Mouse (Mus musculus) megakaryocyte, embryonic 14.5 days (primary cell): Measurements from ENCODE around the gene Hist1h3h. TPM values are rescaled to one million over a fixed set of nuclear protein-coding genes. Genes with fewer than 3 reads are reported as not detected.
"Not testable (repeated sequence)": the region's sequence is repeated elsewhere in the genome, so short reads cannot be mapped to it uniquely, and the experiment has no call there.

Experiments used
- H3K27me3 ChIP-seq: replicated peaks from 2 replicates; pipeline ENCODE3; 2012; ENCODE audit warnings: inconsistent platforms
- H3K36me3 ChIP-seq: replicated peaks from 2 replicates; pipeline ENCODE3; 2012; ENCODE audit warnings: low read length, inconsistent platforms, mixed read lengths
- H3K4me1 ChIP-seq: 2 replicates; pipeline ENCODE4 v1.6.1; 2012; ENCODE audit warnings: inconsistent platforms
- H3K4me3 ChIP-seq: replicated peaks from 2 replicates; pipeline ENCODE3; 2012; ENCODE audit warnings: moderate library complexity, mild to moderate bottlenecking, inconsistent platforms
- H3K9me3 ChIP-seq: 2 replicates; pipeline ENCODE4 v1.6.1; 2012; ENCODE audit warnings: inconsistent platforms
- FLI1 ChIP-seq: IDR thresholded peaks from 2 replicates; pipeline ENCODE4 v1.6.1; 2012; ENCODE audit warnings: low read length, inconsistent platforms, mixed read lengths
- GATA1 ChIP-seq: IDR thresholded peaks from 3 replicates; pipeline ENCODE4 v1.6.1; 2012; ENCODE audit warnings: mixed read lengths, low read length, inconsistent platforms, borderline replicate concordance
- polyA plus RNA-seq: library from polyadenylated mRNA; stranded (reverse); fragments of >175 nt; gene quantifications from 2 replicates; pipeline ENCODE4 v1.2.3, GENCODE M21; 2012; ENCODE audit warnings: low replicate concordance; ENCODE audit not compliant: insufficient read depth

Gene Hist1h3h
- 72.9 and 147 TPM in 2 replicates for polyA plus RNA-seq

DNA sequence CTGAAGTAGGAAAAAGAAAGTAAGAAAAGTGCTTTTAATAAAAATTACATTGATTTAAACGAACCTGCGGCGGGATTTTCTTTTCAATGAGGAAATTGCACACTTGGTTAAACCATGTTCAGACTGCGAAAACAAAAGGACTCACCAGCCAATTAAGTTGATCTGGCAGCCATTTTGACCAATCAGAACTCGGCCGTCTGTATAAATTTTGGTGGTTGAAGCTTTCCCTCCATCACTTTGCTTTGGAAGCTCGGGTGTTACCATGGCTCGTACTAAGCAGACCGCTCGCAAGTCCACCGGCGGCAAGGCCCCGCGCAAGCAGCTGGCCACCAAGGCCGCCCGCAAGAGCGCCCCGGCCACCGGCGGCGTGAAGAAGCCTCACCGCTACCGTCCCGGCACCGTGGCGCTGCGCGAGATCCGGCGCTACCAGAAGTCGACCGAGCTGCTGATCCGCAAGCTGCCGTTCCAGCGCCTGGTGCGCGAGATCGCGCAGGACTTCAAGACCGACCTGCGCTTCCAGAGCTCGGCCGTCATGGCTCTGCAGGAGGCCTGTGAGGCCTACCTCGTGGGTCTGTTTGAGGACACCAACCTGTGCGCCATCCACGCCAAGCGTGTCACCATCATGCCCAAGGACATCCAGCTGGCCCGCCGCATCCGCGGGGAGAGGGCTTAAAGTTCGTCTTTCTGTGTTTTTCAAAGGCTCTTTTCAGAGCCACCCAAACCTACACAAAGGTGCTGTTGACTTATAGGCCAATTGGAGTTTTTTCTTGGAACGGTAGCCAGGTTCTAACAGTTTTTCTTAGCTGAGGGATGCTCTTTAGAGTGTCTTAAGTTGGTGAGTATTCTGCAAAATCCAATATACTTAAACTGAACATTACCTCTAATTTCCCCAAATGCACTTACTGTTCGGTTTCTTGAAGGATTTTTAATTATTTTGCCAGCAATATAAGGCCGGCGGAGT lies at the start of gene Hist1h3h:
Gene Hist1h3h (plus strand): TSS at position 263 of the 961 bp plus-strand sequence.
- peaks cover 60% of the 10 kb centered on the region for H3K4me1 ChIP-seq
- not testable (repeated sequence) for H3K27me3 ChIP-seq, H3K36me3 ChIP-seq, H3K9me3 ChIP-seq
- peak within 1 kb of the TSS; percentile 89 for H3K4me3 ChIP-seq

- Histone ChIP-seq H3K27me3 (no peaks in the 10 kb centered on the region), H3K36me3 (no peaks in the 10 kb centered on the region), H3K4me1 (no peaks in the 10 kb centered on the region), H3K9me3 (no peaks in the 10 kb centered on the region), H3K4me3 (no peak within 1 kb of the TSS)
- TF ChIP-seq FLI1 (no peak), GATA1 (no peak)
These were observed 40.2 kb upstream of the Hist1h3h start, which contains the start of gene Olfr1360 for GRCm38 (mm10) chr13:21677305-21677704. TSS of gene Olfr1360 (minus strand) at chr13:21677405.

DNA sequence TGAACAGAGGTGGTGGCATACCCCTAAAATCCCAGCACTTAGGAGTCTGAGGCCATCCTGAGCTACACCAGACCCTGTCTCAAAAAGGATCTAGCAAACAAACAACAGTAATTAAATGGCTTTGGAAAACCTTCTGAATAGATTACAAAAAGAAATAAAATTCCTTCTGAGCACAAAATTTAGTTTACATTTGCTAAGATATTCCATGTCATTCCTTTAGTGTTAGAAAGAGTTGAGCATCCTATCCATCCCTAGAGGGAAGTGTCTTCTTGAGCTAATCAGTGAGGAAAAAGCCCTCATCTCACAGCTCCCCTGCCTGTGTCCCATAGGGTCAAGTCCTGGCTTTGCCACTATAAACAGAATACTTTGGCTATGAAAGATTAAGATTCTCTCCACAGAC lies 19.6 kb upstream of the Hist1h3h start, which contains the start of gene Olfr1359:
Gene Olfr1359 (plus strand): TSS at position 301 of the 400 bp plus-strand sequence.
- no peak for TF ChIP-seq FLI1
- TF ChIP-seq GATA1: no peak
- Histone ChIP-seq H3K9me3 (no peaks in the 10 kb centered on the region), H3K4me3 (no peak within 1 kb of the TSS), H3K36me3 (no peaks in the 10 kb centered on the region), H3K4me1 (peaks cover 12% of the 10 kb centered on the region), H3K27me3 (peaks cover 6% of the 10 kb centered on the region)

GRCm38 (mm10) chr13:21706669-21707068 lies 10.8 kb upstream of the Hist1h3h start:
- no peaks in the 10 kb centered on the region for H3K36me3 ChIP-seq
- no peak overlapping the region for H3K4me3 ChIP-seq
- no peak for TF ChIP-seq FLI1
- no peak for TF ChIP-seq GATA1

GRCm38 (mm10) chr13:21710031-21710711 lies 7.3 kb upstream of the Hist1h3h start:
- peaks cover 2% of the 10 kb centered on the region for H3K27me3 ChIP-seq
- H3K4me1 ChIP-seq: peaks cover 19% of the 10 kb centered on the region
- no peaks in the 10 kb centered on the region for H3K36me3 ChIP-seq
- H3K9me3 ChIP-seq: no peaks in the 10 kb centered on the region
- TF ChIP-seq GATA1: no peak
- TF ChIP-seq FLI1: no peak
- H3K4me3 ChIP-seq: peak overlapping the region; percentile 93

More at GRCm38 (mm10) chr13:21706669-21707068, 10.8 kb upstream of the Hist1h3h start:
- Histone ChIP-seq H3K4me1 (peaks cover 11% of the 10 kb centered on the region), H3K9me3 (no peaks in the 10 kb centered on the region), H3K27me3 (peaks cover 5% of the 10 kb centered on the region)

GRCm38 (mm10) chr13:21710821-21711525 lies 6.5 kb upstream of the Hist1h3h start:
- no peaks in the 10 kb centered on the region for H3K36me3 ChIP-seq
- H3K4me3 ChIP-seq: peak overlapping the region; percentile 93
- no peaks in the 10 kb centered on the region for H3K9me3 ChIP-seq
- H3K27me3 ChIP-seq: peaks cover 2% of the 10 kb centered on the region
- H3K4me1 ChIP-seq: peaks cover 22% of the 10 kb centered on the region
- TF ChIP-seq GATA1 (no peak), FLI1 (no peak)

DNA sequence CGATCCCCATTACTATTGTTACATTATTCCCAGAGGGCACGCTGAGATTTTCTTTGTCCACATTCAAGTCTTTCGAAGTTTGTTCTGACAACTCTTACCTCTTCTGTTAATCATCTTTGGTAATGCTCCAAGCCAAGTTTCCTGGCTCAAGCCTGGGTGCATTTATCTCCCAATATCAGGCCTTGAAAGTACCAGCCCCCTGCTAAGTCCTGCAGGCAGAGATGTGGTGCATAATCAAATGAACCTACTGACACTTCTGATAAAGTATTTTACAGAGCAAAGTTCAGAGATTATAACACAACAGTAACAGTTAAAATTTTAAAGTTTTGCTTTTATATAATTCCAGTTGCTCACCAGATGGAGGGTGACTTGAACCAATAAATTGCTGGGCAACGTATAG lies 5.8 kb upstream of the Hist1h3h start:
- peaks cover 24% of the 10 kb centered on the region for H3K4me1 ChIP-seq
- H3K27me3 ChIP-seq: peaks cover 2% of the 10 kb centered on the region
- no peaks in the 10 kb centered on the region for H3K9me3 ChIP-seq
- TF ChIP-seq FLI1: no peak
- H3K36me3 ChIP-seq: no peaks in the 10 kb centered on the region
- H3K4me3 ChIP-seq: no peak overlapping the region

- TF ChIP-seq FLI1: no peak
- TF ChIP-seq GATA1: no peak
These were observed 2.7 kb upstream of the Hist1h3h start for GRCm38 (mm10) chr13:21714725-21715124.

DNA sequence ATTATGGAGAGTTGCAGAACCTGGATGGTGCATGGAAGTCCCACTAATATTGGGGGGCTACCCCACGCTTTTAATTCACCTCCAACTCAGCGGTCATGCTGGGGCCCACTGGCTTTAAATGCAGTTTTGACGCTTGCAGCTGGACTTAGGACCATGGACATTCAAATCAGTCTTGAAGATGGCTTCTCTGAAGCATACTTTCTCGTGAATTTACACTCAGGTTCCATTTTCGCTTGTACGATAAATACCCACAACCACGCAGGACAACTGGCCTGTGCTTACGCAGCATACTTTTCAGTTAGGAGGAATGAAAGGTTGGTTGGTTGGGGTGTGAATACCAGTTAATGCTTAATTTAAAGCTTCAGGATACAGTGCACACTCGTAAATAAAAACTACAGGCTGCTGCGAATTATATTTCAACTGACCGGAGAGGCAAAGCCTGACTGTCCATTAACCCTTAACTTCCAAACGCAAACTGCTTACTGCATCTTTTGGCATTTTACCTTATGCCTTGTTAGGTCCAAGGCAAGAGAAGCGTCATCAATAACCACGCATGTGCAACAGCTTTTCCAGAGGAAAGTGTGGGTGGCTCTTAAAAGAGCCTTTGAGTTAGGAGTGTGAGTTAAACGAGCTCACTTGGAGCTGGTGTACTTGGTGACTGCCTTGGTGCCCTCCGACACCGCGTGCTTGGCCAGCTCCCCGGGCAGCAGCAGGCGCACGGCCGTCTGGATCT lies 2.2 kb upstream of the Hist1h3h start:
- Histone ChIP-seq H3K27me3 (no peaks in the 10 kb centered on the region), H3K9me3 (no peaks in the 10 kb centered on the region), H3K4me3 (peak overlapping the region; percentile 89), H3K36me3 (no peaks in the 10 kb centered on the region), H3K4me1 (peaks cover 49% of the 10 kb centered on the region)
- TF ChIP-seq GATA1 (no peak), FLI1 (no peak)

More at GRCm38 (mm10) chr13:21714725-21715124, 2.7 kb upstream of the Hist1h3h start:
- Histone ChIP-seq H3K27me3 (no peaks in the 10 kb centered on the region), H3K36me3 (no peaks in the 10 kb centered on the region), H3K4me1 (peaks cover 43% of the 10 kb centered on the region), H3K4me3 (peak overlapping the region; percentile 89), H3K9me3 (no peaks in the 10 kb centered on the region)

DNA sequence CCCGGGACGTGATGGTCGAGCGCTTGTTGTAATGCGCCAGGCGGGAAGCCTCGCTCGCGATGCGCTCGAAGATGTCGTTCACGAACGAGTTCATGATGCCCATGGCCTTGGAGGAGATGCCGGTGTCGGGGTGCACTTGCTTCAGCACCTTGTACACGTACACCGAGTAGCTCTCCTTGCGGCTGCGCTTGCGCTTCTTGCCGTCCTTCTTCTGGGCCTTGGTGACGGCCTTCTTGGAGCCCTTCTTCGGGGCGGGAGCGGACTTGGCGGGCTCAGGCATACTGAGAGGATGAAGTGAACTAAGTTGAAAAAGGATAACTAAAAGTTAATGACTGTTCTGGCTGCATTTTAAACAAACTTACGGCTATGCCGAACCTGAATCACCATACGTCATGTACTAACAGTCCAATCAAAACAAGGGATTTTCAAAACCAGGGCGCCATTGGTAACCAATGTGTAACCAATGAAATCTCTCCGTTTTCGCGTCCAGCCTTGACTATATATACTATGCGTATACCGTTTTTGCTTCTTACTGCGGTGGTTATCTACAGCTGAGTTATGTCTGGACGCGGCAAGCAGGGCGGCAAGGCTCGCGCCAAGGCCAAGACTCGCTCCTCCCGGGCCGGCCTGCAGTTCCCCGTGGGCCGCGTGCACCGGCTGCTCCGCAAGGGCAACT lies 1.5 kb upstream of the Hist1h3h start, which contains the start of the genes Hist1h2bl and Hist1h2ai:
Gene Hist1h2bl (minus strand): TSS at position 280 of the 676 bp plus-strand sequence.
Gene Hist1h2ai (plus strand): TSS at position 559 of the 676 bp plus-strand sequence.
- peaks cover 55% of the 10 kb centered on the region for H3K4me1 ChIP-seq
- H3K9me3 ChIP-seq, H3K36me3 ChIP-seq, H3K27me3 ChIP-seq: not testable (repeated sequence)
- H3K4me3 ChIP-seq: peak within 1 kb of the TSS; percentile 89

DNA sequence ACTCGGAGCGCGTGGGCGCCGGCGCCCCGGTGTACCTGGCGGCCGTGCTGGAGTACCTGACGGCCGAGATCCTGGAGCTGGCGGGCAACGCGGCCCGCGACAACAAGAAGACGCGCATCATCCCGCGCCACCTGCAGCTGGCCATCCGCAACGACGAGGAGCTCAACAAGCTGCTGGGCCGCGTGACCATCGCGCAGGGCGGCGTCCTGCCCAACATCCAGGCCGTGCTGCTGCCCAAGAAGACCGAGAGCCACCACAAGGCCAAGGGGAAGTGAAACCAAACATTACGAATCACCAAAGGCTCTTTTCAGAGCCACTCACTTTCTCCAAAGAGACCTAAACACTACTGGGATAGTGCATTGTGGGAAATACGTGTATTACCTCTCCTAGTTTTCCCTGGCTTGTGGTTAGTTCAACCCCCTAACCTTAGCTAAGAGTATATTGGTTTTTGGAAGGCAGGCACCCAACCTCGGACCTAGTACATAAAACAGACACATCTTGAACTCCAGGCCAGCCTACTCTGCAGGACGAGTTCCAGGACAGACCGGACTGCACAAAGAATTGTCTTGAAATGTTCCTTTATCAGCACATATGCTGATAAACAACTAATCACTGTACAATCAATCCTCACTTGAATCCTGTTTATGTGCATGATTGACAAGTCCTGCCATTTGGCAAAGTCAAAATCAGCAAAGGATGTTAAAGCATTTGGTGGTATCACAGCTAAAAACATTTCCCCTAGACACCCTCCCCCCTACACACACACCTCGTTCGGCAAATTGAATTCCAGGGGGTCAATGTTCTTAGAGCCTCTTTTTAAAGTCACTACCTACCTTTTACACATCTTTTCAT lies 693 bp upstream of the Hist1h3h start:
- not testable (repeated sequence) for H3K36me3 ChIP-seq, H3K9me3 ChIP-seq, H3K27me3 ChIP-seq
- peaks cover 51% of the 10 kb centered on the region for H3K4me1 ChIP-seq
- peak overlapping the region; percentile 89 for H3K4me3 ChIP-seq
